Mouse (Mus musculus) heart, embryonic 16.5 days (tissue): ENCODE measurements around the gene Wdr18. TPM values are rescaled to one million over a fixed set of nuclear protein-coding genes. Genes with fewer than 3 reads are reported as not detected.

Experiments used
- ATAC-seq: fragments of 200-750 bp; cut with Nextera tagmentation; replicated peaks from 2 replicates; pipeline ENCODE4 v1.8.0; 2017; ENCODE audit warnings: moderate number of reproducible peaks; ENCODE audit not compliant: insufficient read depth, low FRiP score; ENCODE audit errors: extremely low read depth
- H3K27ac ChIP-seq: fragments of 300-500 bp; sonication (generic); 2 replicates; pipeline ENCODE4 v1.5.1; 2014; ENCODE audit warnings: mild to moderate bottlenecking, low read length, control low read depth, moderate library complexity
- H3K27me3 ChIP-seq: fragments of 300-500 bp; sonication (generic); 2 replicates; pipeline ENCODE4 v1.6.1; 2014; ENCODE audit warnings: low read length, mixed read lengths; ENCODE audit not compliant: control insufficient read depth, insufficient read depth
- H3K36me3 ChIP-seq: fragments of 300-500 bp; sonication (generic); 2 replicates; pipeline ENCODE4 v1.6.1; 2014; ENCODE audit not compliant: control insufficient read depth, insufficient read depth
- H3K4me1 ChIP-seq: fragments of 300-500 bp; sonication (generic); 2 replicates; pipeline ENCODE4 v1.6.1; 2014; ENCODE audit warnings: low read length, mixed read lengths; ENCODE audit not compliant: control insufficient read depth, insufficient read depth
- H3K4me2 ChIP-seq: fragments of 300-500 bp; sonication (generic); 2 replicates; pipeline ENCODE4 v1.6.1; 2014; ENCODE audit warnings: low read depth, mild to moderate bottlenecking, control low read depth, low read length
- H3K4me3 ChIP-seq: fragments of 300-500 bp; sonication (generic); 2 replicates; pipeline ENCODE4 v1.5.1; 2014; ENCODE audit warnings: mild to moderate bottlenecking, control low read depth, low read length
- H3K9ac ChIP-seq: fragments of 300-500 bp; sonication (generic); 2 replicates; pipeline ENCODE4 v1.6.1; 2014; ENCODE audit warnings: low read length, control low read depth
- H3K9me3 ChIP-seq: fragments of 300-500 bp; sonication (generic); replicated peaks from 2 replicates; pipeline ENCODE4 v1.6.1; 2016; ENCODE audit warnings: low read length; ENCODE audit not compliant: control insufficient read depth
- WGBS: fragments of 180-500 bp; shearing (Covaris S2); extraction: QIAGEN DNeasy Blood & Tissue Kit; methylation state at CpG from one replicate; pipeline ENCODE4 v1.1.7; 2014; 5-methylcytosine and 5-hydroxymethylcytosine counted together
- polyA plus RNA-seq: library from polyadenylated mRNA; unstranded; fragments of >200 nt; fragmentation: Nextera tagmentation; extraction: Ambion mirVana; gene quantifications from 2 replicates; pipeline ENCODE4 v1.2.1, GENCODE M21; 2015

The Wdr18 gene
- polyA plus RNA-seq, 1 experiment from 2014 or later: 69.6 TPM

DNA sequence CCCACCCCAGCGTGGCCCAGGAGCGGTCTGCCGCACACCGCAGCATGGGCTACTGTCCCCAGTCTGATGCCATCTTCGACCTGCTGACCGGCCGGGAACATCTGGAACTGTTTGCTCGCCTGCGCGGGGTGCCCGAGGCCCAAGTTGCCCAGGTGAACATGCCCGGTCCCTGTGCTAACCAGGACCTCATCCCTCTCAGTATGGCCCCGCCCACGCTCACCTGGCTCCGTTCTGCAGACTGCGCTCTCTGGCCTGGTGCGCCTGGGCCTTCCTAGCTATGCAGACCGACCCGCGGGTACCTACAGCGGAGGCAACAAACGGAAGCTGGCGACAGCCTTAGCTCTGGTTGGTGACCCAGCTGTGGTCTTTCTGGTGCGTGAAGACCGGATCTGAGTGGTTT is 53.7 kb downstream of the Wdr18 start:
- ATAC-seq: no peak
- Histone ChIP-seq H3K4me2 (no peak overlapping the region), H3K9ac (no peak overlapping the region), H3K27ac (no peak overlapping the region), H3K4me3 (no peak overlapping the region), H3K36me3 (peaks cover 27% of the 10 kb centered on the region), H3K9me3 (peaks cover 12% of the 10 kb centered on the region), H3K27me3 (peaks cover 22% of the 10 kb centered on the region), H3K4me1 (peaks cover under 1% of the 10 kb centered on the region)
- WGBS: 54% methylated on average over 25 of the region's 25 CpGs

DNA sequence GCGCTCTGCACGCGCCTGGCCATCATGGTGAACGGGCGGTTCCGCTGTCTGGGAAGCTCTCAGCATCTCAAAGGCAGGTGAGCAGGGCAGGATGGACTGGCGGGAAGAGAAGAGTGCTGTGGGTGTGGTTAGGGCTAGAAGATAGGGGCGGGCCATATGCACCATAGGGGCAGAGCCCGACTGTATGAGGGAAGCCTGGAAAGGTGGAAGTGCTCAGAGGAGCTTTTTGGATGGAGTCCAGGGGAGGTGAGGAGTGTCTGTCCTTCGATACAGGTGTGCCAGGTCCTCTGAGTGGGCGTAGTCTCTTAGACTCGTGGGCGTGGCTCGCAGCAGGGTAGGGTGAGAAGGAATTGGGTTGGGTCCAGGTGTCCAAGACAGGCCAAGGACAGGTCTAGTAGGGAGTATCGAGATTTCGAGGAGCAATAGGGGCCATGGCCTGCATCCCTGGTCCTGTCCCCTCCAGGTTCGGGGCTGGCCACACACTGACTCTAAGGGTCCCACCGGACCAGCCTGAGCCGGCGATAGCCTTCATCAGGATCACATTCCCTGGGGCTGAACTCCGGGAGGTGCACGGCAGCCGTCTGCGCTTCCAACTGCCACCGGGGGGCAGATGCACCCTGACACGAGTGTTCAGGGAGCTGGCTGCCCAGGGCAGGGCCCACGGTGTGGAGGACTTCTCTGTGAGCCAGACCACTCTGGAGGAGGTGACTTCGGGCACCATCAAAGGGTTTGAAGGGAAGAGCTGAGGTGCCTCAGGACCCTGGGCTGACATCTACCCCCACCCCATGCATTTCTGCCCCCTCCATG is 54.7 kb downstream of the Wdr18 start:
- Histone ChIP-seq H3K9ac (no peak overlapping the region), H3K9me3 (peaks cover 12% of the 10 kb centered on the region), H3K27me3 (peaks cover 22% of the 10 kb centered on the region), H3K4me1 (peaks cover 7% of the 10 kb centered on the region), H3K4me2 (no peak overlapping the region), H3K4me3 (no peak overlapping the region), H3K27ac (no peak overlapping the region), H3K36me3 (peaks cover 22% of the 10 kb centered on the region)
- no peak for ATAC-seq
- 26% methylated on average over 28 of the region's 28 CpGs for WGBS

DNA sequence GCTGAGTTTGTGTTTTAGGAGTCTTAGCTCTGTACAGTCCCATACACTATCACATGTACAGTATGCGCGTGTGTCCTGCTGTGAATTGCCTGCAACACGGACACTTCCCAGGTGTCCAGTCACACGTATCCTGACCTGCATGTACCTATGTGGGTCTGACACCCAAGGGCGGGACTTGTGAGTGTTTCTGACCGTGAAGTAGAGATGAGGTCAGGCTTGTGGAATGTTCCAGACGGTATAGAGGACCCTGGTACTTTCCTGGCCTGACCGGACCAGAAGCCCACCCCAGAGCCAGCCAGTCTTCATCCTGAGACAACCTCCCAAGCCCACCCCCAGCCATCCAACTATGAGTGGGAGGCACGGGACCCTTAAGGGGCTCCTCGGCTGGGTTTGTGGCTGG is 55.6 kb downstream of the Wdr18 start:
- H3K27ac ChIP-seq: no peak overlapping the region
- peaks cover 8% of the 10 kb centered on the region for H3K9me3 ChIP-seq
- H3K36me3 ChIP-seq: peaks cover 15% of the 10 kb centered on the region
- 66% methylated on average over 10 of the region's 10 CpGs for WGBS
- H3K9ac ChIP-seq: no peak overlapping the region
- ATAC-seq: no peak
- peaks cover 22% of the 10 kb centered on the region for H3K27me3 ChIP-seq
- H3K4me2 ChIP-seq: no peak overlapping the region
- H3K4me3 ChIP-seq: no peak overlapping the region
- peaks cover 7% of the 10 kb centered on the region for H3K4me1 ChIP-seq

GRCm38 (mm10) chr10:80016511-80016910 is 56.6 kb downstream of the Wdr18 start, which contains the start of gene Arhgap45:
TSS of gene Arhgap45 (plus strand) at chr10:80016653.
- Histone ChIP-seq H3K9ac (peak within 1 kb of the TSS; percentile 53; the same call in 1 of the 2 replicates), H3K27ac (peak within 1 kb of the TSS; percentile 29; the same call in 1 of the 2 replicates), H3K36me3 (peaks cover 5% of the 10 kb centered on the region), H3K4me3 (peak within 1 kb of the TSS; percentile 47), H3K27me3 (peaks cover 22% of the 10 kb centered on the region), H3K4me2 (0 out of 2 replicates have a peak within 1 kb of the TSS, but pooled peaks have one; percentile 15), H3K4me1 (peaks cover 7% of the 10 kb centered on the region), H3K9me3 (no peaks in the 10 kb centered on the region; the same call in 1 of the 2 replicates)
- ATAC-seq: peak; percentile 45; the same call in 1 of the 2 replicates
- 60% methylated on average over 11 of the region's 11 CpGs for WGBS

DNA sequence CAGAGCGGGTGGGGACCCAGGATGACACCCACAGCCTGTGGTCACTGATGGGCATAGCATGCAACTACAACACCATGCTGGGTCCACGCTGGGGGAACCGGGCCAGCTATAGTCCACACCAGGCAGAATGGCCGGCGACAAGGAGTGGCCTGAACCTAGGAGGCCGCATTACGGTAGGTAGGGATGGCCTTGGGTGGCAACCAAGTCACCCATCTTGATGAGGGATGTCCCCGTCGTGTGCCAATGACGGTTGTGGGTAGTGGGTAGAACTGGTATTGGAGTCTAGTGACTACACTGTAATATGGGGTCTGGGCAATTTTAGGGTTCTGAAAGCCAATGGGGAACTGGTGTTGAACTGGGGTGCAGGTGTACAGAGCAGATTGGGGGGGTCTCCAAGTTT is 57.0 kb downstream of the Wdr18 start:
- Histone ChIP-seq H3K9me3 (no peaks in the 10 kb centered on the region), H3K27me3 (peaks cover 22% of the 10 kb centered on the region), H3K4me1 (peaks cover 7% of the 10 kb centered on the region), H3K27ac (peak overlapping the region; percentile 29; the same call in 1 of the 2 replicates), H3K4me3 (peak overlapping the region; percentile 47), H3K4me2 (0 out of 2 replicates have a peak overlapping the region, but pooled peaks have one; percentile 15), H3K9ac (peak overlapping the region; percentile 53; the same call in 1 of the 2 replicates), H3K36me3 (peaks cover 1% of the 10 kb centered on the region; the same call in 1 of the 2 replicates)
- 81% methylated on average over 10 of the region's 10 CpGs for WGBS
- no peak for ATAC-seq

DNA sequence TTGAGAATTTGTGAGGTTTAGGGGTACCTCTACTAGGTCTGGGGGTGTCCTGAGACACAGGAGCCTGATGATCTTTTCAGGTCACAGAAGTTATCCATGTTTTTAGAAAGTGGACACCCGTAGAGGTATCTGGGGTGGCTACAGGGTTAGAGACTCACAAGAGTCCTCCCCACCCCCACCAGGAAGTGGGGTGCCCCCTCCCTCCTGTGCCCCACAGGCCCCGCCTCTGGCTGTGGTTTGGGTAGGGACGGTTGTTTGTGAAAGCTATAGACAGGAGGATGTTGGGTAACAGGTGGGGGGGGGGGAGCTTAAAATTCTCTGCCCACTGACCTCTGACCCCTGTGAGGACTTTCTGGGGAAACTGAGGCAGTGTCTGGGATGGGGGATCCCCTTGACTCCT is 57.4 kb downstream of the Wdr18 start:
- Histone ChIP-seq H3K27me3 (peaks cover 22% of the 10 kb centered on the region), H3K36me3 (no peaks in the 10 kb centered on the region), H3K4me3 (peak overlapping the region; percentile 47), H3K9ac (no peak overlapping the region; the same call in 1 of the 2 replicates), H3K9me3 (no peaks in the 10 kb centered on the region), H3K4me1 (peaks cover 7% of the 10 kb centered on the region), H3K4me2 (0 out of 2 replicates have a peak overlapping the region, but pooled peaks have one; percentile 26), H3K27ac (peak overlapping the region; percentile 66; the same call in 1 of the 2 replicates)
- 51% methylated on average over 3 of the region's 3 CpGs for WGBS
- no peak for ATAC-seq

DNA sequence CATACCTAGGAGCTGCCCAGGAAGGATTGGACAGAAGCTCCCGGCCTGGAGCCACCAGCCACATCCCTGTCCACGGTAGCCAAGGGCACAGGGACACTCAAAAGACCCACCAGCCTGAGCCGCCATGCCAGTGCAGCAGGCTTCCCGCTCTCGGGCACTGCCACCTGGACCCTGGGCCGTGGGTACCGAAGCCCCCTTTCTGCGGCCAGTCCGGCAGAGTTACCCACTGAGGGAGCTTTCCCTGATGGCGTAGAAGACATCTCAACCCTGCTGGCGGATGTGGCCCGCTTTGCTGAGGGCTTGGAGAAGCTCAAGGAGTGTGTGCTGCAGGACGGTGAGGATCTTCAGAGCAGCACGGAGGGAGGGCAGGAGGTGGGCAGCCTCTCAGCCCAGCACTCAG is 57.8 kb downstream of the Wdr18 start:
- H3K4me3 ChIP-seq: peak overlapping the region; percentile 44
- no peaks in the 10 kb centered on the region for H3K36me3 ChIP-seq
- no peaks in the 10 kb centered on the region for H3K9me3 ChIP-seq
- H3K27ac ChIP-seq: peak overlapping the region; percentile 66
- 77% methylated on average over 14 of the region's 14 CpGs for WGBS
- H3K27me3 ChIP-seq: peaks cover 22% of the 10 kb centered on the region
- H3K4me2 ChIP-seq: peak overlapping the region; percentile 26; the same call in 1 of the 2 replicates
- peak overlapping the region; percentile 43; the same call in 1 of the 2 replicates for H3K9ac ChIP-seq
- no peak for ATAC-seq
- H3K4me1 ChIP-seq: peaks cover 7% of the 10 kb centered on the region

GRCm38 (mm10) chr10:80018739-80019297 is 58.9 kb downstream of the Wdr18 start:
- Histone ChIP-seq H3K9me3 (no peaks in the 10 kb centered on the region; the same call in 1 of the 2 replicates), H3K4me2 (peak overlapping the region; percentile 46), H3K4me1 (peaks cover 7% of the 10 kb centered on the region), H3K27me3 (peaks cover 14% of the 10 kb centered on the region), H3K9ac (peak overlapping the region; percentile 61), H3K27ac (peak overlapping the region; percentile 40), H3K4me3 (peak overlapping the region; percentile 36), H3K36me3 (no peaks in the 10 kb centered on the region)
- 7% methylated on average over 14 of the region's 15 CpGs for WGBS
- ATAC-seq: peak; percentile 61
